Mouse (Mus musculus) CD8-positive naive resting alpha-beta T cell, adult 57 days (primary cell): Measurements from ENCODE around the gene Spint4. TPM values are rescaled to one million over a fixed set of nuclear protein-coding genes. Genes with fewer than 3 reads are reported as not detected.

Experiments used
- total RNA-seq: library from RNA; stranded (reverse); gene quantifications from one replicate; pipeline ENCODE4 v1.2.4, GENCODE M21; 2023

Gene Spint4
- not detected for total RNA-seq

DNA sequence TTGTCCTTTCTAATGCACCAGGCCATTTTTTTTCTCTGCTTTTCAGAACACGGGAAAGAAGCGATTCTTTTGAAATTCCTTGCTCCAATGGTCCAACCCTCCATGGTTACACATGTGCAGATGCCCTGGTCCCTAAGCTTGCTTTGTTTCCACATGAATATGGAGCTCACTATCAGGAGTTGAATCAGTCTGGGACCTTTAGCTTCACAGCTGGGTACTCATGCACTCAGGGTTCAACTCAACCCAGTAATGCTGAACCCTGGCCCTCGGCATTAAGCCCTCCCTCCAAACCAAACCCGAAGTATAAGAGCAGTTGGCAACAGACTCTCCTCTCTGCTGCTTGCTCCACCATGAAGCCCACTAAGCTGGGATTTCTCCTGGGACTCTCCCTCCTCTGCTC lies at the start of gene Spint4:
Gene Spint4, plus strand, starts transcription at position 301 of the 400 bp plus-strand sequence.

GRCm38 (mm10) chr2:164655858-164656257 lies 42.4 kb upstream of the Spint4 start, which contains the start of gene Wfdc10:
Wfdc10 (plus strand) TSS chr2:164656046.

DNA sequence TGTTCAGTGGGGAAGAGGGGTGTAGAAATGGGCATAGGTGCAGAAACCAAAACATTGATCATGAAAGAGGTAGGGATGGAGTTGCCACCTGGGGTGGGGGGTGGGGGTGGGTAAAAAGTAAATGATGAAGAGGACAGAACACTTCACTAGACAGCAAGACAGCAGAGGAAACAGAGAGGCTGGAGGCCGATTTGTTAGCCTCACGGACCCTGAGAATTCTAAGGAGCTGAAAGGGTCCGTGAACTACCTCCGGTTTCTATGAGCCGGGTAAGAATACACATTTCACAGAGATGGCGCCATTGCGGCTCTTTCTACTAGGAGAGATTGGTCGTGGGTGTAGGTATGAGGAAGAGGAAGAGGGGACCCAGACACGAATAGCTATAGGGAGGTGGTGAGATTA lies 41.8 kb upstream of the Spint4 start, which contains the start of gene Wfdc9:
Gene Wfdc9, minus strand, starts transcription at position 101 of the 400 bp plus-strand sequence.

DNA sequence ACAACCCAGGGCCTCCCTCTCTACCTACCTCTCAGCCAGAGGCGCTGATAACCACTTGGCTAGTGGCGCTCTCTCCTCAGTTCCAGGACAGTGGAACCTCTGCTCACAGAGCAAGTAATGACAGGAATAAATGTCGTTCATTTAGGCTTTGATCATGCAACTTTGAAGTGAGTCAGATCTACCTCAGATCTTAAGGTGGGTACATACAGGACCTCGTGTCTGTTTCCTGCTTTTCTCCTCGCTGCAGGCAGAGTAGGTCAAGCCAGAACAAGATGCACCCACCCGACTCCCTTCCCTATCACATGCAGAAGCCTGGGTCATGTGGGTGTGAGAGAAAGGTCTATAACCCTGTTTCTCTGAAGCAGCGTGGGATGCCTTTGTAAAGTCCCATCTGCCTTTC lies 24.3 kb upstream of the Spint4 start, which contains the start of gene Wfdc11:
Gene Wfdc11, minus strand, starts transcription at position 101 of the 400 bp plus-strand sequence.

DNA sequence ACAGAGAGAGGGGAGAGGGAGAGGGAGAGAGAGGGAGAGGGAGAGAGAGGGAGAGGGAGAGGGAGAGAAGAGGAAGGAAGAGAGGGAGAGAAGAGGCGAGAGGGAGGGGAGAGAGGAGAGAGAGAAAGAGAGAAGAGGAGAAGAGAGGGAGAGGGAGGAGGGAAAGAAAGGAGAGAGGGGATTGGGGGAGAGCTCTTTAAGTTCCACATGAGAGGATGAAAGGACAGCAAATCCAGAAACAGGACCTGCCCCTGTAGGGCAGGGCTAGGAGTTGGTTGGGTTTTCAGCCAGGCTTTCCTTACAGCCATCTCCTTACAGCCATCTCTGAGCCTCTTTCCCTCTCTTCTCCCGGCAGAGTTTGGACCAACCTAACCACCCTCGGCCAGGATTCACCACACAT lies 13.5 kb upstream of the Spint4 start, which contains the start of gene Wfdc13:
Gene Wfdc13, plus strand, starts transcription at position 301 of the 400 bp plus-strand sequence.

GRCm38 (mm10) chr2:164715005-164715404 lies 16.7 kb downstream of the Spint4 start, which contains the start of gene Spint5:
Spint5 (plus strand) TSS chr2:164715305.

DNA sequence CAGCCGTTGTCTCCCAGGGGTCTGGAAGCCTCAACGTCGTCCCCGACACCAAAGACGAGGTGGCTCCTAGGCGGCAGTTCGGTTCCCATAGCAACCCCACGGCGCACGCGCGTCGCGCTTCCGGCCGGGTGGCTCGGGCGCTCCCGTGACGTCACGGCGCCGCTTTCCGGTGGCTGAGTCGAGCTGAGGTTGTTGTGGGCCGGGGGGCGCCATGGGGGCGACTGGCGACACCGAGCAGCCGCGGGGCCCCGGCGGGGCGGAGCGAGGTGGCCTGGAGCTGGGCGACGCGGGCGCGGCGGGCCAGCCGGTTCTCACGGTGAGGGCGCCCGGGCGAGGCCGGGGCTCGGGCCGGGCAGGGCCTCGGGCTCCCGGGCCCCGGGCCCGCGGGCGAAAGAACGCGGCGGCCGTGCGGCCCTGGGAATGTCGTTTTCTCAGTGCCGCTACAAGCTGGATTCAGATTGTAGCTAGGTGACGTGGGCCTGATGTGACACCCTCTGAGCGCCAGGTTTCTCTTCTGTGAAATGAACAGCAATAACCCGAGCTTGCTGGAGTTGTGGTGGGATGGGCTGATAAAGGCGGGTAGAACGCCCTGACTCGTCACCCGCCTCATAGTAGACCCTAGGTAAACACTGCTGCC lies 47.7 kb downstream of the Spint4 start, which contains the start of the genes Wfdc3 and Dnttip1:
Gene Wfdc3, minus strand, starts transcription at position 89 of the 637 bp plus-strand sequence.
Gene Dnttip1, plus strand, starts transcription at position 141 of the 637 bp plus-strand sequence.

Other genes starting within 250 kb of the Spint4 start
- gene Sys1, start 241.5 kb upstream of the Spint4 start, total RNA-seq, result 44.3 TPM
- gene Gm20458, start 237.5 kb upstream of the Spint4 start, total RNA-seq, result 6.3 TPM
- gene Trp53tg5, start 224.8 kb upstream of the Spint4 start, total RNA-seq, result not detected
- gene Dbndd2, start 212.4 kb upstream of the Spint4 start, total RNA-seq, result 5.1 TPM
- gene Pigt, start 201.0 kb upstream of the Spint4 start, total RNA-seq, result 56.1 TPM
- gene Wfdc2, start 136.1 kb upstream of the Spint4 start, total RNA-seq, result not detected
- gene Spint3, start 125.0 kb upstream of the Spint4 start, total RNA-seq, result not detected
- not detected for gene Wfdc6a, start 113.1 kb upstream of the Spint4 start, total RNA-seq
- gene Eppin, start 104.9 kb upstream of the Spint4 start, total RNA-seq, result not detected
- gene Wfdc6b, start 85.0 kb upstream of the Spint4 start, total RNA-seq, result not detected
- not detected for gene Wfdc8, start 84.9 kb upstream of the Spint4 start, total RNA-seq
- gene Wfdc16, start 59.7 kb upstream of the Spint4 start, total RNA-seq, result not detected
- gene Wfdc10, start 42.5 kb upstream of the Spint4 start, total RNA-seq, result not detected
- not detected for gene Wfdc9, start 41.9 kb upstream of the Spint4 start, total RNA-seq
- gene Wfdc11, start 24.4 kb upstream of the Spint4 start, total RNA-seq, result not detected
- gene Wfdc13, start 13.4 kb upstream of the Spint4 start, total RNA-seq, result not detected
- not detected for gene Spint5, start 16.8 kb downstream of the Spint4 start, total RNA-seq
- not detected for gene Wfdc3, start 47.4 kb downstream of the Spint4 start, total RNA-seq
- gene Dnttip1, start 47.5 kb downstream of the Spint4 start, total RNA-seq, result 43.0 TPM
- not detected for gene Ube2c, start 71.4 kb downstream of the Spint4 start, total RNA-seq
- gene Tnnc2, start 81.5 kb downstream of the Spint4 start, total RNA-seq, result not detected
- 0.70 TPM for gene Snx21, start 87.3 kb downstream of the Spint4 start, total RNA-seq
- 60.3 TPM for gene Acot8, start 106.4 kb downstream of the Spint4 start, total RNA-seq
- 3.5 TPM for gene Zswim3, start 106.6 kb downstream of the Spint4 start, total RNA-seq
- gene Zswim1, start 124.2 kb downstream of the Spint4 start, total RNA-seq, result 7.7 TPM
- gene Spata25, start 130.0 kb downstream of the Spint4 start, total RNA-seq, result not detected
- 133 TPM for gene Ctsa, start 134.4 kb downstream of the Spint4 start, total RNA-seq
- gene Neurl2, start 135.0 kb downstream of the Spint4 start, total RNA-seq, result 1.7 TPM
- 5.5 TPM for gene Pltp, start 159.2 kb downstream of the Spint4 start, total RNA-seq
- 117 TPM for gene Pcif1, start 180.8 kb downstream of the Spint4 start, total RNA-seq
- gene Zfp335, start 213.3 kb downstream of the Spint4 start, total RNA-seq, result 54.1 TPM
- gene Mmp9, start 242.3 kb downstream of the Spint4 start, total RNA-seq, result 1.3 TPM